Mouse (Mus musculus) adrenal gland, postnatal 14 days (tissue): ENCODE measurements around the gene Qrich2. TPM values are rescaled to one million over a fixed set of nuclear protein-coding genes. Genes with fewer than 3 reads are reported as not detected.
"Not testable (repeated sequence)": the region's sequence is repeated elsewhere in the genome, so short reads cannot be mapped to it uniquely, and the experiment has no call there.

ENCODE experiments used
- DNase-seq: peaks from one replicate; pipeline ENCODE4 v3.0.0; 2021; ENCODE audit warnings: mixed read lengths
- total RNA-seq: library from RNA; stranded (reverse); gene quantifications from 2 replicates; pipeline ENCODE4 v1.2.3, GENCODE M21; 2021

The Qrich2 gene
- total RNA-seq, 1 experiment from 2014 or later: not detected

DNA sequence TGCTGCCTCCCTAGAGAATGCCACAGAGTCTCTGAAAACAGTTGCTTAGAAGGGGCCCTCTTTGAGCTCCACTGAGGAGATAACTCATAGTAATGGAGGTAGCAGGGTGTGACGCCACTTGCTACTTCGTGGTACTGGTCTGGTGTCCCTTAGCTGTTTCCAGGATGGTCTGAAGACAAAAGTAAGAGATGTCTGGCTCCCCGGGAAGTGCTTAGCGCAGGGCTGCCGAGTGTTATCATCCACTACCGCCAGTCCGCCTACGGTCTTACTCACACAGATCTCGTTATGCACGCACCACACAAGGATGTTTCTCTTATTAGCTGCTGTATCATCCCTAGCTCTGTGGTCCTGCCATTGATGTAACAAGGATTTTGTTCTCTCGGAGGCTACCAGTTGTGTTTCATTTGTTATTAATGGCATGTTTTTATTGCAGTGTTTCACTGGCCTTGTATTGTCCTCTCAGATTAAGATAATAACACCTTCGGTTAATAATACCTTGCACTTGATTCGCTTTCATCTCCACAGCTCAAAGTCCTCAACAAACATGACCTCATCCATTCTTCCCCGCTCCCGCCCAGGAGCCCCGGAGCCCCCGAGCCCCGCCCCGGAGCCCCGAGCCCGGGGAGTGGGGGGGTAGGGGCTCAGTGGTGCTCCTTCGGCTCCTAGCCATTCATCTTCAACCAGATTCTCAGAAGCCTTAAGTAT lies 35.2 kb downstream of the Qrich2 start:
- no peak for DNase-seq

DNA sequence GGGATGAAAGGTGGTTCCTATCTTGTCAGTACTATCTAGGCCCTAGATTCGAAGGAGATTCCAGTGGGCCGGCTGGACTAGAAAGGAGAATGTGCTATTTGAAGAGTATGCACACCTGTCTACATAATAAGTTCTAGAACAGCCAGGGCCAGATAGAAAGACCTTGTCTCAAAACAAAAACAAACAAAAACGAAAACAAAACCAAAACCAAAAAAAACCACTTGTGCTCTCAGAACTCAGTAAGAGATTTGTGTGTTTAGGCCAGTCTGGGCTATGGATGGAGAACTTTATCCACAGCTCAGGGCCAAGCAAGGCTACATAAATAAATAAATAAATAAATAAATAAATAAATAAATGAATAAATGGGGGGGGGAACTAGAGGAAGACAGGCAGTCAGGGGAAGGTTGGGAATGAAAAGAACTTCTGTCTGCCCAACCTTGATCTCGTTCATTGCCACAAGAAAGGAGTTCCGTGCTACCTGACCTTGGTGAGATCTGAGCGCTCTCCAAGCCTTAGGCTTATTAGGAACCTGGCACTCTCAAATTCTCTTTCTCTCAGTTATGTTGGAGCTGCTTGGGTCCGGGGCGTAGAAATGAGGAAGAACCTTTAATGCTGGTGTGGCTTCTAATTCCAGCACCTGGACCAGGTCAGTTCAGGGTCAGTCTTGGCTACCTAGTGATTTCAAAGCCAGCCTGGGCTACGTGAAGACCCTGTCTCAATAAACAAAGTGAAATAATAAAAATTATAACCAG lies 36.0 kb downstream of the Qrich2 start:
- DNase-seq: no peak

DNA sequence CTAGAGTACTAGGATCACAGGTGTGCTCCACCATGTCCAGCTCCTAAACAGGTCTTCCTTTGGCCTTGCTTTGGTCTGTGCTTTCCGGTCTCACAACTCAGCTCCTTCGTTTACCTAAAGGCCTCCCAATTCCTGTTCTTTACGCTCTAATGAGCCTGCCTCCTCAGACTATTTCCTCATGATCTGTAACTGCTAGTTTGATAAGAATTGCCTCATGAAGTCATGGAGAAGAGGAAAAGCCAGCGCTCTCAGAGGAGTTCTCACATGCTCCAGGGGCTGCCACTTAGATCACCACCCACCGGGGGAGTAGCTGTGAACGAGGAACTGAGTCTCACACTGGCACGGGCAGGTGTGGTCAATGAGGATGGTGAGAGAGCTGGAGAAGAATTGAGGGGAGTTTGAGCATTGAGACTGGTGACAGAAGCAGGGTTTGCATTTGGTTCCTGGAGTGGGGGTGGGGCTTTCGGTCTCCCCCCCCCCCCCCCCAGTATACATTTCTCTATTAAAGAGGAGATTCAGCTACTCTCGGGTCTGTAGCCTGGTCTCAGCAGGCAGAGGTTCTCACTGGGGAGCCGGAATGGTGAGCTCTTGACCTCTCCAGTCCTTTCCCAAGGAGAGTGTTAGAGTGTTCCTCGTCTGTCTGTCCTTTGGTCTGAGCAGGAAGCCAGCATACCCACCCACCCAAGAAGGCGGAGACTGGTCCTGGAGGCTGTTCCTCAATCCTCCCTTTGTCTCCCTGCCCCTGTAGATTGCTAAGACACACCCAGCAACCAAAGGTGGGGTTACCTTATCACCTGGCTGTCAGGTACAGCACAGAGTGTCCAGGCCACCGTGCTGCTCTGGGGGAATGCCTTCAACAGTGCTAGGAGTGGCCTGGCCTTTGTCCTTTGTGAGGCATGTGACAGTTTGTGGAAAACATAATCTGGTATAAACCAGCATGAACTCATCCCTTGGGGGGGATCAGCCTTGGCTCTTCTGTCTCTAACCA lies 36.9 kb downstream of the Qrich2 start:
- DNase-seq: no peak

DNA sequence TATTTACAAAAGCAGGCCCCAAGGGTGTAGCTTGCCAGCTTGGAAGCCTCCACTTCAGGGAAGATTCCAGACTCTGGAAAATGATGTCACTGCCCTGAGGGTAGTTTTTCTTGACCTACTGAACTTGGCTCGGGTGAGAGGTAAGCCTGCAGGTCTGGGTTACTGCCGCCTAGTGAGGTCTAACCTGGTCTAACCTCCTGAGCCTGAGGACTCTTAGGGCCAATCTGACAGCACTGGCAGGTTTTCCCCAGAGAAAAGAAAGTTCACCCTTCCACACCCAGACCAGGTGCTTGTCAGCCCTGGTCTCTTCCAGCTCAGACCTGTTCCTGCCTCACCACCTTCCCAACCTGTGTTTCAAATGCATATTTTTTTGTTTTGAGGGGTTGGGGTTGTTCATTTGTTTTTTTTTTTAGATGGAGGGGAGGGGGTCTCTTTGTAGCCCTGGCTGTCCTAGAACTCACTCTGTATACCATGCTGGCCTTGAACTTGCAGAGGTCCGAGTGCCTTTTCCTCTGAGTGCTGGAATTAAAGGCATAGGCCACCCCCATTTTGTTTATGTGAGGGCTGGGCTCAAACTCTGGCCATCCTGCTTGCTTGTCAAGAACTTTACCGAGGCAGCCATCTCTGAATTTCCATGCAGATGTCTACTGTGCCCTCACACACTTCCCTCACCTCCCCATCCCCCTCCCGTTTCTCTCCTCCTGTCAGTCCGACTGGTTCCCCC lies 39.0 kb downstream of the Qrich2 start:
- no peak for DNase-seq

DNA sequence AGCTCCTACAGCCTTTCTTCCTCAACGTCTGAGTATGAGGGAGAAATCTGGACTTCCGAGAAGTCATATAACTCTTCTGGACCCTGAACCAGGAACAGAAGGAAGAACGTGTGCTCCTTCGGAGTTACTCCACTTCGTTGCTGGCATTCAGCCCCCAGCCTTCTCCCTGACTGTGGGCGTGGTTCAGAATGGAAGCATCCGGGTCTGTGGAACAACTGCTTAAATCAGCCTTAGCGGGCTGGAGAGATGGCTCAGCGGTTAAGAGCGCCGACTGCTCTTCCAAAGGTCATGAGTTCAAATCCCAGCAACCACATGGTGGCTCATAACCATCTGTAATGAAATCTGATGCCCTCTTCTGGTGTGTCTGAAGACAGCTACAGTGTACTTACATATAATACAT lies 39.7 kb downstream of the Qrich2 start:
- not testable (repeated sequence) for DNase-seq

DNA sequence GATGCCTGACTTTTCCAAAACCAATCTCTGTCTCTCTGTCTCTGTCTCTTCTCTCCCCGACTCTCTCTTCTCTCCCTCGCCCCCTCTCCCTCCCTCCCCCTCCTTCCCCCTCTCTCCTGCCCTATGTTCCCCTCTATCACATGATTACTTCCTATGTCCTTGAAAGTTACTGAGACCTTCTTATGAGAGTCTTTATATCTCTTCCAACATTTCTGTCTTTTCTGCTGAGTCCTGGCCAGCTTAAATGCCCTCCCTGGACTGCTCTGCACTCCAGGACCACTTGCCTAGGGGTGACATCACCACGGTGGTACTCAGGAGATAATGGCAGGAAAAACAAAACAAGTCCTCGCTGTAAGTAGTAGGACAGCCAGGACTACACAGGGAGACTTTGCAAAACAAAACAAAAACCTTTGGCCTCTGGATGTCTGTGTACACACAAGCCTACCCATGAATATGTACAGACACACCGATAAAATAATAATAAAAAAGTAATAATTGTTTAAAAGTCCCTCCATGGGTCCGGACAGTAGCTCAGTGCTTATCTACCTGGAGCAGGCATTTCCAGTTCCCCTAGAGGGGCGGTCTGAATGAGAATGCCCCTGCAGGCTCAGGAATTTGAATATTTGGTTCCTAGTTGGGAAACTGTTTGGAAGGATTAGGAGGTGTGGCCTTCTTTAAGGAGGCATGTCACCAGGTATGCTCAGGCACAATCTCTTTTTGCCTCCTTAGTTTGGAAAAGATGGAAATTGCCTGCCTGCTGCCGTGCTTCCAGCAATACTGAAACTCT lies 41.2 kb downstream of the Qrich2 start:
- DNase-seq: no peak

DNA sequence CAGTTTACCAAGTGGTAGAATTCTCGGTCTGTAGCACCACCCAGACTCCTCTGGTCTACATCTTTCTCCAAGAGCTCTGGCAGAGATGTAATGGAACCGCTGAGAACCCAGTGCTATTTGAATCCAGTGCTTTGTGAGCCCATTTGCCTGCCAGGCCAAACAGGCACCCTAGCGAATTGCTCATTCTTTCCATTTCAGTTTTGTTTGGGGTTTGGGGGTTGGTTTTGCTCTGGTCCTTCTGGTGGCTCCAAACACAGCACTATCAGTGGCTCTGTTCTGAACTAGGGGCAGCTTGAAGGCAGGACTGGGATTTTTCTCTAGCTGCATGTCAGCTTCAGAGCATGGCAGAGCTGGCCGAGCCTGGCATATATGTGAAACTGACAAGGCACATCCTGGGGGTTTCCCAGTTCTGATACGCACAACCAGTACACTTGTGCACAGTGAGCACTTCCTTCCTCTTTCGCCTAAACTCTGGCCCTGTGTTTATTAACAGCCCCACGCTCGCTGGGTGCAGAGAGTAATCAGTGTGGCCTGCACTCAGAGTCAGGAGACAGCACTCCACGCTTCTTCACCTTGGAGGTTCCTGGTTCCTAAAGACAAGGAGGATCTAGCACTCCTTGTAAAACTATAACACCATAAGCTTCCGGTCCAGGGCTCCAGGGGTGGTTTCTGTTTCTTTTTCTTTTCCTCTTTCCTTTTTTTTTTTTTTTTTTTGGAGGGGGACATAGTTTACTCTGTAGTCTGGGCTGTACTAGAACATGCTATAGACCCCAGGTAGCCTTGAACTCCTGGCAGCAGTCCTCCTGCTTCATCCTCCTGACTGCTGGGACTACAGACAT lies 42.0 kb downstream of the Qrich2 start:
- DNase-seq: no peak

DNA sequence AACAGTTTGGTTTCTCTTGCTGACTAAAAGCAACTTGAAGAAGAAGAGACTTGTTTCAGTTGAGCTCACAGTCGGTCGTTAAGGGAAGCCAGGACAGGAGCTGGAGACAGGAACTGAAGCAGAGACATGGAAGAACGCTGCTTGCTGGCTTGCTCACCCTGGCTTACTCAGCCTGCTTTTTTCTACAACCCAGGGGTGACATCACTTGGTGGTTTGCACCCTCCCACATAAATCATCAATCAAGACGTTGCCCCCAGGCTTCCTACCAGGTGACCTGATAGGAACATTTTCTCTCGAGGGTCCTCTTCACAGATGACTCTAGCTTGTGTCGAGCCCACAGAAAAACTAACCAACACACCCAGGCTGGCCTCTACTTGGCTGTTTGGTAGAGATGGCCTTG lies 42.8 kb downstream of the Qrich2 start:
- DNase-seq: no peak

DNA sequence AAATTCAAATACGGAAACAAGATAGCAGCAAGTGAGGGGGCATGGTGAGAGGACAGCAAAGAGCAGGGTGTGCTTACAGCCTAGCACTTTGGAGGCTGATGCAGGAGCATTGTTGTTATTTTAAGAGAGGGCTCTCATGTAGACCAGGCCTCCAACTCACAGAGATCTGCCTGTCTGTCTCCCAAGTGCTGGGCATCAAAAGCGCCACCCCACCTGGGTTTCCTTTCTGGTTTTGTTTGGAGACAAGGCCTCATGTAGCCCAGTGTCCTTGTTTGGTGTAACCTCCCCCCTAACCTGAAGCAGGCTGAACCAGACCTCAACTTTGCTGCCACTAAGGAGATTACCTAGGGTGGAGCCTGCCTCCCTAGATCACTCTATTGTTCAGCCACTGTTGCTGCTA lies 43.5 kb downstream of the Qrich2 start:
- DNase-seq: no peak

DNA sequence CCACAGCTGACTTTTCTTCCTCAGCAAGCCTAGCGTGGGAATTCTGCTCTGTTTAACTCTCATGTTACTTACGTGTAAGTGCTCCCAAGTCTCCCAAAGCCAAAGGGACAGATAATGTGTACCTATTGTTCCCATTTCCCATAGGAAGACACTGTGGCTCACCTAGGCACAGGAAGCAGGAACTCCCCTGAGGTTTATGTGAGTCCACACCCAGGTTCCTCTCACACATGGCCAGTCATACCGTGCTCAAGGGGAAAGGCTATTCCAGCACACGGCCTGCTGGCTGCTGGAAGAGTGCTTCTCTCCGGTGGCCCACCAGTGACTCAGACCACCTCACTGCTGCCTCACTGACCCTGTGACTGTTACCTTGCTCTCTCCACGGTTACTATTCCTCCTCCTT lies 44.9 kb downstream of the Qrich2 start:
- no peak for DNase-seq

DNA sequence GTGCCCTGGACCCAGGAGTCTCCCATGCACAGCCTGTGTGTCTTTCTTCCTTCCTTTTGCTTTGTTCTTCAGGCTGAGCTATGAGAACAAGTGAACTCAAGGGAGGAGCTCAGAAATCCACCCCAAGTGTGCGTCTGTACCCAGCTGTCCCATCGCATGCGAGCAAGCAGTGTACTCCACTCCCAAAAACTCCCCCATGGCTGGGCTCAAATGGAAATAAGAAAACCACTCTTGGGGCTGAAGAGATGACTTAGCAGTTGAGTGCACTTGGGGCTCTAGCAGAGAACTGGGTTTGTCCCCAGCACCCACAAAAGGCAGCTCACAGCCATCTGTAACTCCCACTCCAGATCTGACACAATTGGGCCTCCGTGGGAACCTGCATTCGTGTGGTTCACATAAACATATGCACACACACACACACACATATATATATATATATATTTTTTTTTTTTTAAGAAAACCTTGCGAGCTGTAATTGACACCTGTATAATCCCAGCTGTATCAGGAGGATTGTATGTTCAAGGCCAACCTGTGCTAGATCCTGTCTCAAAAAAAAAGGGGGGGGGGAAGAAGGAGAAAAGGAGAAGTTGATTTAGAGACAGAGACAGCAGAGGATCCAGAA lies 47.1 kb downstream of the Qrich2 start:
- DNase-seq: no peak

DNA sequence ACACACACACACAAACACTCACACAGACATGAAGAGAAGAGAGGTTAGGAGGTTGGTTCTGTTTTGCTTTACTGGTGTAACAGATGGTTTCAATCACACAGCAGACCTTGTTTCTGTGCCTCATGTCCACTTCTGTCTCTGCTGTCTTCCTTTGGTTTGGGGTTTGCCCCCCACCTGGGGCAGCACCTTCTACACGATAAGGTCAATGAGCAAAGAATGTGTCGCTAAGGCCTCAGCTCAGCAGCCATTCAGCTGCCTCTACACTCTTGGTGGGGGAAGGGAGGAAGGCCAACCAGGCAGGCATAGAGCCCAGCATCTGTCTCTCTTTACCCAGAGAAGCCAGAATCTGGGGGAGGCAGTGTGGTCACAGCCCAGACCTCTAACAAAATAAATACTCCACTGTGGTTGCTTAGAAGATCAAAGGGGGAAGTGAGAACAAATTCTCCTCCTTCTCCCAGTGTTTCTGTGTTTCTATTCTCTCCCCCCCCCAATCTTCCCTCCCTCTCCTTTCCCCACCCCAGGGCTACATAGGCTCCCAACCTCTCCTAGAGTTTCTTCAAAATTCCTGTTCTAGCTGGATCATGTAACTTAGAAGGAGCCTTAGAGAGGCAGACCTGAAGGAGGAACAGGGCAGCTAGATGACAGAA lies 47.7 kb downstream of the Qrich2 start:
- peak; percentile 40 for DNase-seq

DNA sequence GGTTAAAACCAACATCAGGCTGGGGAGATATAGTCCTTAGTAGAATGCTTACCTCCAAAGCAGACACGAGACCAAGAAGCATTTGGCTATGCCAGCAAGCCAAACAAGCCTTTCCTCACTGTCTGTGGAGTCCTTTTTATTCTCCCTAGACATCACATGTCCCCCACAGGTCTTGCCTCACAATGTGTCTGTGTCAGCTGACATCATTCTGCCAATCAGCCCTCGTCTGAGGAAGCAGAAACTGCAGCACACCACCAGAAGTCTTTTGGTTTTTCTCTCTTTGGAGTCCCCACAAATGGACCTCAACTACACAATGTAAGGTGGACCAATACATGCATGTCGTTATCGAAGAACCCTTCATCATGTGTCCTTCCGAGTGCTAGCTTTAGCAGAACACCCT lies 49.0 kb downstream of the Qrich2 start:
- DNase-seq: no peak

DNA sequence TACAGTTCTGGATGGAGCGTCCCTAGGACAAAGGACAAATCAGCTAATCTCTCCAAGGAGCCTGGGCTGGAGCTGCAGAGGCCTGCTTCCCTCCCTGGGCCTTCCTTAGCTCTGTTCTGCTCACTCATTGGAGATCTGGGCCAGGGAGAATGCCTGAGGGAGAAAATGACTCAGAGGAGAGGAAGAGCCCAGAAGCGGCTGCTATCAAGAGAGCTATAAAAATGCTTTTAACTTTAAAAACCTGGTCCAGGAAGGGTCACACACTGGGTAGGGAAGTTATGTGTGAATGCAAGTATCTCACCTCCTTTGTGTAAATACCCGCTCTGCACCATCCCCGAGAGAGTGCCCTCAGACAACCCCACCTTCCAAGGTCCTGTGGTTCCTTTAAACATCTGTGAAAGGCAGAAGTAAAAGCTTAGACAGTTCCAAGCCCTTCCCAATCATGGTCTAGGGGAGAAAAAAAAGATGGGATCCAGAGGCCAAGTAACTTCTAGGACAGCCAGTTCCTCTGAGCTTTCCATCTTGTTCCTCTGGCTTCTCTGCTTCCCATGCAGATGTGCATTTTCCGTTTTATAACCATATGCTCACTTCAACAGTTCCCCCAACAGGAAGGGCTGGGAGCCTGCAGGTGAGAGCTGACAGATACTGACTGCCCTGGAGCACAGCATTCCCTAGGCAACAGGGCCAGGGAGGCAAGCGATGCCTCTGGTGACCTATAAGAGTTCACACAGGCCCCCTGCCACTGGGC lies 49.7 kb downstream of the Qrich2 start:
- DNase-seq: no peak

DNA sequence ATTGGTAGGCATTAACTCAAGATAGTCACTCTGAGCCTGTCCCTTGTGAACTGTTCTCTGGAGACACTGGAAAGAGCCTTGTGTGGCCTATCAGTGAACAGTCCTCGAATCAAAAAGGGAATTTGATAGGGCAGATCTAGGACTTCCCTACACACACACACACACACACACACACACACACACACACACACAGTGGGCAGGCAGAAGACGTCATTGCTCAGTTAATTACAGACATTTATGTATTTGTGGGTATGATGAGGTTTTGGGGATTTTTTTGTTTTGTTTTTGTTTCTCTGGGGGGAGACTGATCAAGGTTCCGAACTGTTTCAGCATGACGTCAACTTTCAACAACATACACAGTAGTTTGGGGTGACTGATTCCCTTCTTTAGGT lies 52.4 kb downstream of the Qrich2 start:
- no peak for DNase-seq

DNA sequence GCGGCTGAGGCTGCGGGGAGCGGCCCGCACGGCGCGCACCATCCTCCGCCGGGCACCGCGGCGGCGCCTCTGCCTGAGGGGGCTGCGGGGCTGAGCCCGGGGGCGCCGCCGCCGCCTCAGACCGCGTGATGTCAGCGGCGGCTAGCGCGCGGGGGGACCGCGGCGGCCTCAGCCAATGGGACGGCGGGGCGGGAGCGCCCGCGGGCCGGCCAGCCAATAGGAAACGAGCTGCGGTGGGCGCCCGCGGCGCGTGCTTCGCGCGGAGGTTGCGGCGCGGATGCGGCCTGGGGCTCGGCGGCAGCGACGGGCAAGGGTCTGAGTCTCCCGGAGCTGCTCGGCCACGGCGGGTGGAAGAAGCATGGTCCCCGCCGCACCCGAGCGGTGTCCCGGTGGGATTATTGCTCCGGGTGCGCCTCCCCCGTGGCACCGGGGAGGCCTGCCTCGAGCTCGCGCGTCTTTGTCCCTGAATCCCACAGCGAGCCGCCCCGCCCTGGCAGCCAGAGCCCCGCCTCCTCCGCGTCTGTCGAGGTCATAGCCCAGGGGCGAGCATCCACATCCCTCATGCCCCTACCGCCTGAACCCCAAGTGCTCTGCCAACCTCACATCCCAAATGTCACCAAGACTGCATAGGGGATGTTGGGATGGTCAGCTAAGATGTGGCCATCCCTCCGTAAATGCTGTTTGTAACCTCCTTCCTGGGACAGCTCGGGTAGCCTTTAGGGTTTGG lies 53.0 kb downstream of the Qrich2 start, which contains the start of gene Rnf157:
Rnf157 (minus strand) TSS at position 129 of the 727 bp plus-strand sequence.
- peak; percentile 88 for DNase-seq

DNA sequence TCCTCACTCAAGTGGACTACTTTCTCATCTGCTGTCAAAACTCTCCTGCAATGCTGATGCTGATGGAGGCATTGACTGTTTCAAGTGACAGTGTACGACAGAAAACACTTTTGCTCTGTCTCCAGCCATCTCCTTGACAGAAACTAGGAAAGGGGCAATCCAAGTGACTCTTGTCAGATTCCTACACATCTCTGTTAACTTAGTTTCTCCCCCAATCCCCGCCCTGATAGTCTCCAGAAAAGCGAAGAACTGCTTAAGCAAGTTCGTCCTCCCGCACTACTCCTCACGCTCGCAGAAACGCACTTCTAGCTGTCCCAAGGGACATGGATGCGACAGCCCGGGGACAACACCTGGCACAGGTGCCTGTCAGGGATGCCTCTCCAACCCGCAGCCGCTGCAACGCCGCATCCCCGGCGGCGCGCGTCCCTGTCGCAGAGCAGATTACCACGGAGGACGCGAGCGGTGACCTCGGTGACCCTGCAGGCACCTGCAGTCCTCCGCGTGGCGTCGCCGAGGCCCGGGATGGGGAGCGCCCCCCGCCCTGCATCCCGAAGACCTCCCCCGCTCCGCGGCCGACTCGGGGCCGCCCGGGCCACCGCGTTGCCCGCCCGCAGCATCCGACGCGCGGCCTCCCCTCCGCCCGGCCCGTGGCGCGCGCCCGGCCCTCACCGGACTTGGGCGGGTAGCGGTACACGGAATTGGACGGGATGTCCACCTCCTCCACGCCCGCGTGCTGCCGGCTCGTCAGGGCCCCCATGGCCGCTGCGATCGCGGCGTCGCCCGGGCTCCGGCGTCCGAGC lies 53.8 kb downstream of the Qrich2 start:
- peak; percentile 40 for DNase-seq
